Mouse (Mus musculus) ES-E14 (cell line): ENCODE measurements around the gene Hivep3.

Source experiments
- MAFK ChIP-seq: IDR thresholded peaks from 2 replicates; pipeline ENCODE4 v1.6.1; 2014; ENCODE audit warnings: mild to moderate bottlenecking, low read depth, low read length, inconsistent platforms; ENCODE audit not compliant: insufficient read depth
- ZC3H11A ChIP-seq: IDR thresholded peaks from 2 replicates; pipeline ENCODE4 v1.6.1; 2012; ENCODE audit warnings: low read depth, mild to moderate bottlenecking, inconsistent platforms, low read length, borderline replicate concordance
- ZNF384 ChIP-seq: IDR thresholded peaks from 2 replicates; pipeline ENCODE4 v1.6.1; 2012; ENCODE audit warnings: low read depth, low read length, inconsistent platforms

GRCm38 (mm10) chr4:119762171-119762570, 28.6 kb downstream of the Hivep3 start:
- TF ChIP-seq MAFK (no peak), ZC3H11A (no peak), ZNF384 (no peak)
